Mouse (Mus musculus) small intestine, adult 10 weeks (tissue): ENCODE data around the gene Hmga1. TPM values are rescaled to one million over a fixed set of nuclear protein-coding genes. Genes with fewer than 3 reads are reported as not detected.

Experiments
- polyA plus RNA-seq: library from polyadenylated mRNA; stranded (reverse); fragments of 350-450 nt; fragmentation: Illumina TruSeq; extraction: RNeasy Lipid Tissue Mini Kit (QIAGEN cat#74804); gene quantifications from one replicate; pipeline ENCODE4 v1.2.3, GENCODE M21; 2014; ENCODE audit warnings: low replicate concordance

Hmga1 gene
- polyA plus RNA-seq: 16.3 TPM

DNA sequence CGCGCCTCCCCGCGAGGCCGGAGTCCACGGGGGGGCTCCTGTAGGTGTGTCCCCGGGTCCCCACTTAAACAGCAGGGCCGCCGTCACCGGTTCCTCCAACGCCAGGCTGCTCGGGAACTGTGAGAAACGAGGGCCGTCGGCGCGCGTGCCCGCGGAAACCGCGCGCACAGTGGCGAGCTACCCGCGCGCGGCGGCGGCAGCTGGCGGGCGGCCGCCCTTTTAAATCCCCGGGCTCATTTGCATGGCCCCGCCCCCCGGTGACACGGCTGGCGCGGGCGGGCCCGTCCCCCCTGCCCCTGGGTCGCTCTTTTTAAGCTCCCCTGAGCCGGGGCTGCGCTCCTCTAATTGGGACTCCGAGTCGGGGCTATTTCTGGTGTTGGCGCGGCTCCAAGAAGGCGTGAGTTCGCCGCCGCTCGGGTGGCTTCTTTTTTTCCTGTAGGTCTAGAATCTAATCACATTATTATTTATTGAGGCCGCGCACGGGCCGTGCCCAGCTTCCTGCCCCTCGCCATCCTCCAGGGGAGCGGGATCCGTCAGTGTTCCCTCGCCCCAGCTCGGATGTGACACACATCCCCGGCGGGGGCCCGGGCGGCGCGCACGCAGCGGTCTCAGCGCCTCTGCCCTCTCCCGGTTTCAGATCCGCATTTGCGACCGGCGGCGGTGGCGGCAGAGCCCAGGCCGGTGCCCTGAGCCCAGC is at the start of gene Hmga1:
TSS of gene Hmga1 (plus strand) at position 183 of the 697 bp plus-strand sequence.

DNA sequence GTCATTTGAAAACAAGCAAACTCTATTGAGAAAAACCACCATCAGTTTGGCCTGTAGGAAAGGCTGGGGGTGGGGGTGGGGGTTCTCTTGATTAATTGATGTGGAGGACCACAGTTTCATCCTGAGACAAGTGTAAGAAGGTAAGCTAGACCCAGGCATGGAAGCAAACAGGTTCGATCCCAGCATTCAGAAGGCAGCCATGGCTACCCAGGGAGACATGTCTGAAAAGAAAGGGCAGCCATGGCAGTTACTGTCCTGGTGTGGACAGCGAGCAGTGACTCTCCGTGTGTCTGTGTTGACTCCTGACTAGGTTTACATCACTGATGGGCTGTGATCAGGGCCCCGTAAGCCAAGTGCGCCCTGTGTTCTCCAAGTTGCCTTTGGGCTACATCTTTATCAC is 35.0 kb upstream of the Hmga1 start, which contains the start of gene Grm4:
TSS of gene Grm4 (minus strand) at position 101 of the 400 bp plus-strand sequence.

DNA sequence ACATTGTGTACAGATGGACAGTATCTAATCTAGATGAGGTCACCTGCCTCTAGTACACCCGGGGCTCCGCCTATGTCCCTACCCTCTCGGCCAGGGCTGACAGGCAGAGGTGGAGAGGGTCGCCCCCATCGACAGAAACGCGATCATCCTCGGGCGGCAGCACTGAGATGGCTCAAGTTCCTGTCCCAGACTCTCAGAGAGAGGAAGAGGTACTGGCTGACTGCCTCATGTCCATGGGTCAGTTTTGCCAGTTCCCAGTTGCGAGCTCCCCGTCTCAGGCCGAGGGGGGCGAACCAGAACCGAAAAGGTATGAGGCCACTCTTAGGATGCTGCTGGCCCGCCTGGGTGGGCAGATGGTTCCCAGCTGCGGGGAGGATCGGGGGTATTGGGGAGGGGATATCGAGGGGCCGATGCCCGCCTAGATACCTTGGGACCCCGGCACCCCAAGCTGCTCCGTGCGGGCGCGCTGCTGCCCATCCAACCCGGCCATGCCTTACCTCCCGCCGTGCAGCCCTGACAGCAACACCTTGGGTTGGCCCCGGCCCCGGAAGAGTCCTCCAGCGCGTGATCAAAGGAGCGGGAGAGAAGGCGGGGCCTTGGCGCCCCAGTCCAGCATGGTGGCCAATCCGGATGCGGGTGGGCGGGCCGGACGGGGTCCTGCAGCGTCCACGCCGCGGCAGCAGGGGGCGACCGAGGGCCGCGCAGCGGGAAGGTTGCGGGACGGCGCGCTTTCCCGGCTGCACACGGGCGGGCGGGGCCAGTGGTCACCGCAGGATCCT is 9.1 kb downstream of the Hmga1 start, which contains the start of gene AI413582:
TSS of gene AI413582 (minus strand) at position 594 of the 779 bp plus-strand sequence.

Other genes starting within 250 kb of the Hmga1 start
- not detected for gene Grm4, start 35.1 kb upstream of the Hmga1 start, polyA plus RNA-seq
- not detected for gene AI413582, start 9.3 kb downstream of the Hmga1 start, polyA plus RNA-seq
- 10.1 TPM for gene Nudt3, start 67.0 kb downstream of the Hmga1 start, polyA plus RNA-seq
- not detected for gene RPS10-NUDT3, start 78.7 kb downstream of the Hmga1 start, polyA plus RNA-seq
- 11.7 TPM for gene Rps10, start 80.2 kb downstream of the Hmga1 start, polyA plus RNA-seq
- gene Pacsin1, start 99.0 kb downstream of the Hmga1 start, polyA plus RNA-seq: not detected
- gene Spdef, start 172.5 kb downstream of the Hmga1 start, polyA plus RNA-seq: not detected